Mouse (Mus musculus) bone marrow macrophage, adult 2 months (primary cell): ENCODE measurements around the gene B4galt3.

ENCODE experiments used
- CTCF ChIP-seq: IDR thresholded peaks from 2 replicates; pipeline ENCODE4 v1.5.1; 2012; ENCODE audit warnings: low read depth, mild to moderate bottlenecking, low read length, moderate library complexity
- POLR2A ChIP-seq: IDR thresholded peaks from 2 replicates; pipeline ENCODE4 v1.6.1; 2012; ENCODE audit warnings: mild to moderate bottlenecking, low read depth, low read length, borderline replicate concordance

DNA sequence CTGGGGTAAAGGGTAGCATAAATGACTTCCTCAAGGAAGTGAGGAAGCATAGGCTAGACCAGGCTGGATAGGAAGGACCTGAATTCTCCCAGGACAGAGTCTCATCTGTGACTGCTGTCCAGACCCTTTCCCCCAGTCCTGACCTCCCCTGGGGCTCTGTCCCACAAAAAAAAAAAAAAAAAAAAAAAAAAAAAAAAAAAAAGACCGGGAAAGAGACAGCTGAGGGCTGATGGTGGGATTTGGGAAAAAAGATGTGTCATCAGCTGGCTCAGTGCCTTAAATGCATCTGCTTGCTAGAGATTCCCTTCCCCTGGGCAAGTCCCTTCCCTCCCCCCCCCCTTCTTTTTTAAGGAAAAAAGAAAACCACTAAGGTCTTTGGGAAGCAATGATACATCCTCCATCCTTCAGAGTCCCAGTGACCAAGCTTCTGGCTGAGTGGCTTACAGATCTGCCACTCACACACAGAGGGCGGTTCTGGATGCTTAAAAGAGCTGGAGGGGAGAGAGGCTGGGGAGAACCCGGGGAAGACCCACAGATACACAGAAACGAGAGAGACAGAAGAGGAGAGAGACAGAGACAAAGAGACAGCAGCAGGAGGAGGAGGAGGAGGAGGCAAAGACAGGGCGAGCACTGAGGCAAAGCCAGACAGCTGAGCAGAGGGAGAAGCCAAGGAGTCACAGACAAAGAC lies 20.1 kb upstream of the B4galt3 start, which contains the start of gene Adamts4:
- no peak for TF ChIP-seq CTCF
- TF ChIP-seq POLR2A = no peak
